Mouse (Mus musculus): ENCODE data around the gene Spint3. TPM values are rescaled to one million over a fixed set of nuclear protein-coding genes. Genes with fewer than 3 reads are reported as not detected.

Gene Spint3
- polyA plus RNA-seq, 1 experiment from 2014 or later, result not detected

- 91% methylated on average over 2 of the region's 2 CpGs for WGBS
- Histone ChIP-seq H3K4me2 (ENCODE audit: low read length) (no peak overlapping the region), H3K9me3 (replicated peaks; ENCODE audit: low read length) (no peaks in the 10 kb centered on the region), H3K4me1 (replicated peaks; ENCODE audit: insufficient read depth, low read length) (peaks cover 5% of the 10 kb centered on the region; the same call in 1 of the 2 replicates), H3K27ac (no peak overlapping the region), H3K9ac (ENCODE audit: low read depth, low read length) (no peak overlapping the region), H3K27me3 (ENCODE audit: insufficient read depth, low read length) (no peaks in the 10 kb centered on the region), H3K36me3 (ENCODE audit: insufficient read depth, low read length) (no peaks in the 10 kb centered on the region), H3K4me3 (replicated peaks; ENCODE audit: low read depth, low read length) (no peak overlapping the region)
- peak; percentile 49 for TF ChIP-seq CTCF (IDR thresholded peaks at IDR 0.05; ENCODE audit: low read depth)
- ATAC-seq (replicated peaks; ENCODE audit: low FRiP score, low read depth) (no peak), DNase-seq (ENCODE audit: low spot score) (no peak)
Observed at GRCm38 (mm10) chr2:164566997-164567396, 6.3 kb downstream of the Spint3 start.

GRCm38 (mm10) chr2:164564346-164564745 lies 8.9 kb downstream of the Spint3 start:
- no peaks in the 10 kb centered on the region for H3K9me3 ChIP-seq (replicated peaks; ENCODE audit: low read length)
- peaks cover 5% of the 10 kb centered on the region; the same call in 1 of the 2 replicates for H3K4me1 ChIP-seq (replicated peaks; ENCODE audit: insufficient read depth, low read length)
- no peak for TF ChIP-seq CTCF (IDR thresholded peaks at IDR 0.05; ENCODE audit: low read depth)
- peak overlapping the region; percentile 65; the same call in 1 of the 2 replicates for H3K9ac ChIP-seq (ENCODE audit: low read depth, low read length)
- H3K4me2 ChIP-seq (ENCODE audit: low read length), result peak overlapping the region; percentile 85
- peak overlapping the region; percentile 85; the same call in 1 of the 2 replicates for H3K27ac ChIP-seq
- ATAC-seq (replicated peaks; ENCODE audit: low FRiP score, low read depth), result no peak
- H3K36me3 ChIP-seq (ENCODE audit: insufficient read depth, low read length), result no peaks in the 10 kb centered on the region
- H3K4me3 ChIP-seq (replicated peaks; ENCODE audit: low read depth, low read length), result peak overlapping the region; percentile 42; the same call in 1 of the 2 replicates
- no peak for DNase-seq (ENCODE audit: low spot score)
- H3K27me3 ChIP-seq (ENCODE audit: insufficient read depth, low read length), result no peaks in the 10 kb centered on the region
- 56% methylated on average over 5 of the region's 5 CpGs for WGBS

GRCm38 (mm10) chr2:164563339-164564038 lies 9.8 kb downstream of the Spint3 start:
- Histone ChIP-seq H3K4me1 (replicated peaks; ENCODE audit: insufficient read depth, low read length) (peaks cover 5% of the 10 kb centered on the region; the same call in 1 of the 2 replicates), H3K36me3 (ENCODE audit: insufficient read depth, low read length) (no peaks in the 10 kb centered on the region), H3K4me2 (ENCODE audit: low read length) (peak overlapping the region; percentile 85), H3K9ac (ENCODE audit: low read depth, low read length) (peak overlapping the region; percentile 65), H3K4me3 (replicated peaks; ENCODE audit: low read depth, low read length) (peak overlapping the region; percentile 42), H3K9me3 (replicated peaks; ENCODE audit: low read length) (no peaks in the 10 kb centered on the region), H3K27me3 (ENCODE audit: insufficient read depth, low read length) (no peaks in the 10 kb centered on the region), H3K27ac (peak overlapping the region; percentile 85)
- TF ChIP-seq CTCF (IDR thresholded peaks at IDR 0.05; ENCODE audit: low read depth), result peak; percentile 78
- under 1% methylated on average over 32 of the region's 32 CpGs for whole genome bisulfite sequencing
- peak; percentile 86 for DNase-seq (ENCODE audit: low spot score)
- peak; percentile 78 for ATAC-seq (replicated peaks; ENCODE audit: low FRiP score, low read depth)

- ATAC-seq (replicated peaks; ENCODE audit: low FRiP score, low read depth) (peak; percentile 62), DNase-seq (ENCODE audit: low spot score) (peak; percentile 39)
- Histone ChIP-seq H3K9me3 (replicated peaks; ENCODE audit: low read length) (no peaks in the 10 kb centered on the region), H3K4me3 (replicated peaks; ENCODE audit: low read depth, low read length) (peak within 1 kb of the TSS; percentile 42), H3K9ac (ENCODE audit: low read depth, low read length) (peak within 1 kb of the TSS; percentile 65), H3K36me3 (ENCODE audit: insufficient read depth, low read length) (no peaks in the 10 kb centered on the region), H3K4me2 (ENCODE audit: low read length) (peak within 1 kb of the TSS; percentile 85), H3K4me1 (replicated peaks; ENCODE audit: insufficient read depth, low read length) (peaks cover 5% of the 10 kb centered on the region; the same call in 1 of the 2 replicates), H3K27ac (peak within 1 kb of the TSS; percentile 85), H3K27me3 (ENCODE audit: insufficient read depth, low read length) (no peaks in the 10 kb centered on the region)
- TF ChIP-seq CTCF (IDR thresholded peaks at IDR 0.05; ENCODE audit: low read depth), result no peak
- WGBS, result 7% methylated on average over 24 of the region's 24 CpGs
Observed at GRCm38 (mm10) chr2:164562391-164563188, 10.7 kb downstream of the Spint3 start, which contains the start of gene Wfdc2. Gene Wfdc2, plus strand, starts transcription at chr2:164562413.

- 84% methylated on average over 8 of the region's 8 CpGs for WGBS
- H3K4me1 ChIP-seq (replicated peaks; ENCODE audit: insufficient read depth, low read length), result peaks cover 5% of the 10 kb centered on the region; the same call in 1 of the 2 replicates
- no peak for TF ChIP-seq CTCF (IDR thresholded peaks at IDR 0.05; ENCODE audit: low read depth)
- DNase-seq (ENCODE audit: low spot score), result no peak
- H3K27ac ChIP-seq, result no peak overlapping the region
- H3K36me3 ChIP-seq (ENCODE audit: insufficient read depth, low read length), result no peaks in the 10 kb centered on the region
- no peak overlapping the region for H3K9ac ChIP-seq (ENCODE audit: low read depth, low read length)
- no peak overlapping the region for H3K4me3 ChIP-seq (replicated peaks; ENCODE audit: low read depth, low read length)
- H3K9me3 ChIP-seq (replicated peaks; ENCODE audit: low read length), result no peaks in the 10 kb centered on the region
- no peaks in the 10 kb centered on the region for H3K27me3 ChIP-seq (ENCODE audit: insufficient read depth, low read length)
- H3K4me2 ChIP-seq (ENCODE audit: low read length), result no peak overlapping the region
- no peak for ATAC-seq (replicated peaks; ENCODE audit: low FRiP score, low read depth)
Observed at GRCm38 (mm10) chr2:164560106-164560505, 13.2 kb downstream of the Spint3 start.

GRCm38 (mm10) chr2:164558991-164559645 lies 14.1 kb downstream of the Spint3 start:
- Histone ChIP-seq H3K27me3 (ENCODE audit: insufficient read depth, low read length) (no peaks in the 10 kb centered on the region), H3K4me1 (replicated peaks; ENCODE audit: insufficient read depth, low read length) (peaks cover 1% of the 10 kb centered on the region; the same call in 1 of the 2 replicates), H3K4me3 (replicated peaks; ENCODE audit: low read depth, low read length) (no peak overlapping the region), H3K27ac (no peak overlapping the region), H3K36me3 (ENCODE audit: insufficient read depth, low read length) (no peaks in the 10 kb centered on the region), H3K4me2 (ENCODE audit: low read length) (no peak overlapping the region), H3K9me3 (replicated peaks; ENCODE audit: low read length) (no peaks in the 10 kb centered on the region), H3K9ac (ENCODE audit: low read depth, low read length) (no peak overlapping the region)
- ATAC-seq (replicated peaks; ENCODE audit: low FRiP score, low read depth) (no peak), DNase-seq (ENCODE audit: low spot score) (no peak)
- 42% methylated on average over 16 of the region's 16 CpGs for WGBS
- TF ChIP-seq CTCF (IDR thresholded peaks at IDR 0.05; ENCODE audit: low read depth), result no peak
